Mouse (Mus musculus) spleen, adult 2 months (tissue): ENCODE results near the gene Timm23. TPM values are rescaled to one million over a fixed set of nuclear protein-coding genes. Genes with fewer than 3 reads are reported as not detected.

Experiments used
- DNase-seq, 2 experiments: peaks; one replicate each; pipeline versions ENCODE4 v3.0.0 to v3.0.0-alpha.2; 2012 to 2021; ENCODE audit warnings: low spot score in 2 of 2, low read depth in 1 of 2
- H3K27ac ChIP-seq: fragments of 200-500 bp; 2 replicates; pipeline ENCODE4 v1.5.1; 2012; ENCODE audit warnings: low read length, inconsistent platforms; ENCODE audit not compliant: insufficient read depth
- H3K27me3 ChIP-seq: fragments of 200-500 bp; 2 replicates; pipeline ENCODE4 v1.6.1; 2012; ENCODE audit warnings: mild to moderate bottlenecking, moderate library complexity, low read length, inconsistent platforms; ENCODE audit not compliant: control insufficient read depth, insufficient read depth
- H3K36me3 ChIP-seq: fragments of 200-500 bp; 2 replicates; pipeline ENCODE4 v1.6.1; 2012; ENCODE audit warnings: mild to moderate bottlenecking, low read length, inconsistent platforms; ENCODE audit not compliant: control insufficient read depth, insufficient read depth
- H3K4me1 ChIP-seq: fragments of 200-500 bp; 2 replicates; pipeline ENCODE4 v1.6.1; 2011; ENCODE audit warnings: inconsistent platforms; ENCODE audit not compliant: control insufficient read depth, insufficient read depth, insufficient read length
- H3K4me3 ChIP-seq: fragments of 200-500 bp; 2 replicates; pipeline ENCODE4 v1.5.1; 2011; ENCODE audit warnings: mild to moderate bottlenecking, inconsistent platforms; ENCODE audit not compliant: insufficient read depth, insufficient read length; ENCODE audit errors: extremely low read depth
- CTCF ChIP-seq: fragments of 200-500 bp; IDR thresholded peaks from 2 replicates; pipeline ENCODE4 v1.5.1; 2011; ENCODE audit warnings: mild to moderate bottlenecking, inconsistent platforms; ENCODE audit not compliant: insufficient read depth, insufficient read length, insufficient replicate concordance; ENCODE audit errors: extremely low read depth
- POLR2A ChIP-seq: fragments of 200-500 bp; IDR thresholded peaks from 2 replicates; pipeline ENCODE4 v1.6.1; 2011; ENCODE audit warnings: low read depth, low read length, inconsistent platforms
- WGBS: fragments of 180-500 bp; shearing (Covaris S2); methylation state at CpG from one replicate; pipeline ENCODE4 v1.1.7; 2018; 5-methylcytosine and 5-hydroxymethylcytosine counted together
- polyA plus RNA-seq: library from polyadenylated mRNA; depleted of rRNA; stranded (reverse); fragments of >200 nt; gene quantifications from 2 replicates; pipeline ENCODE4 v1.2.3, GENCODE M21; 2012; rRNA removed

Timm23 gene
- polyA plus RNA-seq, 1 experiment, result 64.2 TPM

DNA sequence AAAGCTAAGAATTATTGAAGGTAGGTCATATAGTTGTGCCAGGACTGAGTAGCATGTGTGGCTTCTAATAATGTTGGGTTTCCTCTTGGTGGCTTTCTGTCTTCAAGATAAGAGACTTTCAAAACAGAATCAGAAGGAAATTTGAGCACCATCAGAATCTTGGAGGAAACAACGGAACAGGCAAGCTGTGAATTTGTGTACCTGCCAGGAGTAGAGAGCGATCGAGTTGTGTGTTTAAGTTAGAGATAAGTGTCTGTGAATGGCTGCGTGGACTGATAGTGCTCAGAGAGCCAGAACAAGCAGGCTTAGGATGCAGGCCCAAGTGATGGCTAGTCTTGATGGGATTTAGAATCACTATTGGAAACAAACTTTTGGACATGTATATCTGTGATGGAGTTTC, 69.9 kb downstream of the Timm23 start:
- Histone ChIP-seq H3K4me3 (no peak overlapping the region), H3K27ac (no peak overlapping the region), H3K36me3 (no peaks in the 10 kb centered on the region), H3K4me1 (no peaks in the 10 kb centered on the region), H3K27me3 (no peaks in the 10 kb centered on the region)
- no peak for DNase-seq
- 37% methylated on average over 4 of the region's 4 CpGs for WGBS
- no peak for TF ChIP-seq POLR2A
- TF ChIP-seq CTCF, result no peak

Other genes starting within 250 kb of the Timm23 start
- gene Galnt15, start 172.9 kb downstream of the Timm23 start, polyA plus RNA-seq, result 0.65 and 0.75 TPM in 2 replicates
- gene Oxnad1, start 116.5 kb downstream of the Timm23 start, polyA plus RNA-seq, result 6.6 and 8.7 TPM in 2 replicates
- gene Dph3, start 116.2 kb downstream of the Timm23 start, polyA plus RNA-seq, result 8.3 and 10.1 TPM in 2 replicates
- gene Msmb, start 59.9 kb downstream of the Timm23 start, polyA plus RNA-seq, result not detected in 2 replicates
- 34.1 and 45.2 TPM in 2 replicates for gene Ncoa4, start 42.0 kb downstream of the Timm23 start, polyA plus RNA-seq
- 3.7 and 4.3 TPM in 2 replicates for gene Parg, start 51 bp upstream of the Timm23 start, polyA plus RNA-seq
- 0.12 and 0.14 TPM in 2 replicates for gene Ogdhl, start 120.1 kb upstream of the Timm23 start, polyA plus RNA-seq
- not detected in 2 replicates for gene 1700024G13Rik, start 186.5 kb upstream of the Timm23 start, polyA plus RNA-seq